ENCODE assay signal across 17 mouse cellular contexts in the genomic region with DNA sequence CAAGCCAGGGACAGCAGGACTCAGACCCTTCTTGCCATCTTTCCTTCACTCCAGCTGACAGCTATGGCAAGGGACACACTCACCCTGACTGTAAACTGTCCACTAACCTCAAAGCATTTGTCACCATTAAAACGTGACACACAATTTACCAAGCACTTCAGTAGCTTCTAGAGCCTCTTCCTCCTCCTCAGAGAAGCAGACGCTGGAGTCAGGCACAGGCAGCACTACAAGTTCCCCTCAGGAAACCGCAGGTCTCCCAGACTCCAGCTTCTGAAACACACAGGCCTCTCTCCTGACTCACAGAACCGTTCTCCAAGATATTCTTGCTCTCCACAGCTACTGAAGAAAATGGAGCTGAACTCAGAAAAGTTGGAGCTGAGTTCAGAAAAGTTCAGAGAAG. TPM values are rescaled to one million over a fixed set of nuclear protein-coding genes. Genes with fewer than 3 reads are reported as not detected.
DNase-seq lines count a peak whose midpoint lies in the region; ATAC-seq and TF ChIP-seq lines count a peak whose summit lies in the region.
"Had no signal": no experiment of that assay in that cellular context is flagged by ENCODE, and none has a peak within 500 bp of the region (broad histone marks: within the 10 kb centered on the region; RNA-seq: fewer than 3 reads in every experiment).

No protein-coding gene starts in this region.

- TF ChIP-seq POLR2A in bone marrow macrophage, adult 2 months (IDR thresholded peaks at IDR 0.05; ENCODE audit: borderline replicate concordance, low read depth, low read length), result no peak

- no peak for TF ChIP-seq CTCF in bone marrow macrophage, adult 2 months (IDR thresholded peaks at IDR 0.05; ENCODE audit: low read depth, low read length)

- no peak for DNase-seq in liver, embryonic 13.5 days
- DNase-seq in liver, embryonic 11.5 days (ENCODE audit: low spot score), result no peak
- no peak for DNase-seq in urinary bladder, postnatal 10 days (ENCODE audit: low spot score)
- DNase-seq: adrenal gland, postnatal 14 days; cerebellum, adult 11 months; cerebellum, adult 8-10 months; cerebellum, postnatal 25 days; embryo, embryonic 11 days had no signal

- H3K27me3 ChIP-seq in liver, embryonic 13.5 days, result no peaks in the 10 kb centered on the region
- no peaks in the 10 kb centered on the region for H3K27me3 ChIP-seq in liver, embryonic 11.5 days (replicated peaks; ENCODE audit: control insufficient read depth, insufficient read depth, low read length)
- H3K27me3 ChIP-seq in neural tube, embryonic 15.5 days (replicated peaks), result no peaks in the 10 kb centered on the region
- H3K27me3 ChIP-seq: embryonic facial prominence, embryonic 15.5 days; forebrain, embryonic 15.5 days; heart, embryonic 12.5 days; hindbrain, embryonic 15.5 days had no signal

- peaks cover 17% of the 10 kb centered on the region for H3K4me1 ChIP-seq in liver, embryonic 13.5 days (replicated peaks)
- peaks cover 10% of the 10 kb centered on the region for H3K4me1 ChIP-seq in liver, embryonic 11.5 days (replicated peaks; ENCODE audit: control insufficient read depth, insufficient read depth, low read length)
- H3K4me1 ChIP-seq in bone marrow macrophage, adult 2 months (ENCODE audit: control insufficient read depth, insufficient read depth, low read length), result peaks cover 39% of the 10 kb centered on the region
- peaks cover 28% of the 10 kb centered on the region for H3K4me1 ChIP-seq in neural tube, embryonic 15.5 days

- peaks cover 44% of the 10 kb centered on the region for H3K36me3 ChIP-seq in liver, embryonic 13.5 days
- H3K36me3 ChIP-seq in liver, embryonic 11.5 days (ENCODE audit: control insufficient read depth, insufficient read depth, low read length), result peaks cover 3% of the 10 kb centered on the region; the same call in 1 of the 2 replicates
- peaks cover 14% of the 10 kb centered on the region for H3K36me3 ChIP-seq in neural tube, embryonic 15.5 days

- no peak for ATAC-seq in liver, embryonic 13.5 days (ENCODE audit: low read depth)
- no peak for ATAC-seq in liver, embryonic 11.5 days (replicated peaks; ENCODE audit: low FRiP score)
- peak; percentile 64 to 74 for ATAC-seq in hematopoietic stem cell, adult 5-6 weeks (replicated peaks in 1 of 2; ENCODE audit: insufficient read depth in 1 of 2, low FRiP score in 2 of 2, low TSS enrichment in 1 of 2, low read depth in 1 of 2, poor library complexity in 2 of 2, severe bottlenecking in 2 of 2)
- 0 out of 2 replicates have a peak, but pooled peaks have one; percentile 4 for ATAC-seq in megakaryocyte-erythroid progenitor cell, adult 5-6 weeks (replicated peaks; ENCODE audit: low FRiP score, low TSS enrichment, poor library complexity, severe bottlenecking)
- no peak for ATAC-seq in neural tube, embryonic 15.5 days (ENCODE audit: low FRiP score)
- no peak for ATAC-seq in erythroblast, adult 5-6 weeks (replicated peaks; ENCODE audit: low FRiP score, poor library complexity, severe bottlenecking)
- ATAC-seq: forebrain, embryonic 15.5 days had no signal

- no peak overlapping the region for H3K4me2 ChIP-seq in liver, embryonic 13.5 days
- no peak overlapping the region for H3K4me2 ChIP-seq in liver, embryonic 11.5 days
- H3K4me2 ChIP-seq in neural tube, embryonic 15.5 days, result no peak overlapping the region
- H3K4me2 ChIP-seq: embryonic facial prominence, embryonic 15.5 days; forebrain, embryonic 15.5 days; heart, embryonic 12.5 days; hindbrain, embryonic 15.5 days had no signal

- 0 out of 2 replicates have a peak overlapping the region, but pooled peaks have one; percentile 21 for H3K27ac ChIP-seq in liver, embryonic 13.5 days
- no peak overlapping the region for H3K27ac ChIP-seq in liver, embryonic 11.5 days (ENCODE audit: low read depth, low read length)
- H3K27ac ChIP-seq in bone marrow macrophage, adult 2 months (ENCODE audit: insufficient read depth, low read depth, low read length), result 0 out of 2 replicates have a peak overlapping the region, but pooled peaks have one; percentile 7
- H3K27ac ChIP-seq in neural tube, embryonic 15.5 days (replicated peaks), result no peak overlapping the region
- H3K27ac ChIP-seq: embryonic facial prominence, embryonic 15.5 days; forebrain, embryonic 15.5 days; hindbrain, embryonic 15.5 days had no signal

- no peak overlapping the region for H3K9ac ChIP-seq in liver, embryonic 13.5 days
- no peak overlapping the region for H3K9ac ChIP-seq in liver, embryonic 11.5 days (ENCODE audit: low read depth, low read length)
- H3K9ac ChIP-seq in neural tube, embryonic 15.5 days (replicated peaks), result no peak overlapping the region
- H3K9ac ChIP-seq: embryonic facial prominence, embryonic 15.5 days; forebrain, embryonic 15.5 days; heart, embryonic 12.5 days; hindbrain, embryonic 15.5 days had no signal

- H3K9me3 ChIP-seq in liver, embryonic 13.5 days (replicated peaks), result no peaks in the 10 kb centered on the region
- no peaks in the 10 kb centered on the region for H3K9me3 ChIP-seq in liver, embryonic 11.5 days (ENCODE audit: control insufficient read depth, low read length)
- no peaks in the 10 kb centered on the region for H3K9me3 ChIP-seq in neural tube, embryonic 15.5 days (replicated peaks)
- H3K9me3 ChIP-seq: embryonic facial prominence, embryonic 15.5 days; forebrain, embryonic 15.5 days; heart, embryonic 12.5 days; hindbrain, embryonic 15.5 days had no signal

- no peak overlapping the region for H3K4me3 ChIP-seq in liver, embryonic 13.5 days (replicated peaks)
- no peak overlapping the region for H3K4me3 ChIP-seq in liver, embryonic 11.5 days (ENCODE audit: low read depth, low read length)
- H3K4me3 ChIP-seq in bone marrow macrophage, adult 2 months (ENCODE audit: insufficient read depth, low read length), result no peak overlapping the region
- H3K4me3 ChIP-seq in neural tube, embryonic 15.5 days (replicated peaks), result no peak overlapping the region
- H3K4me3 ChIP-seq: embryonic facial prominence, embryonic 15.5 days; forebrain, embryonic 15.5 days; heart, embryonic 12.5 days; hindbrain, embryonic 15.5 days had no signal

- WGBS in liver, embryonic 13.5 days (ENCODE audit: insufficient replicate concordance), result 26% methylated on average over 4 of the region's 4 CpGs
- 57% methylated on average over 4 of the region's 4 CpGs for WGBS in liver, embryonic 11.5 days
- WGBS in neural tube, embryonic 15.5 days, result 84% methylated on average over 4 of the region's 4 CpGs

RNA-seq across cellular contexts. Expression of gene Taf4, which starts 39.4 kb away (rescaled TPM):
- 2.0 and 2.1 TPM in 2 replicates for polyA plus RNA-seq in liver, embryonic 13.5 days (2015; fragmentation: Nextera tagmentation; extraction: Ambion mirVana)
- polyA plus RNA-seq in liver, embryonic 11.5 days (2014; fragmentation: Nextera tagmentation; extraction: Ambion mirVana), result 4.2 and 4.9 TPM in 2 replicates
- polyA plus RNA-seq in bone marrow macrophage, adult 2 months (2012; ENCODE audit: insufficient read depth, insufficient read length, missing spikeins), result 16.8 and 17.2 TPM in 2 replicates
- 20.1 and 20.9 TPM in 2 replicates for total RNA-seq in hematopoietic stem cell, adult 5-6 weeks (2017)
- 22.1 and 31.5 TPM in 2 replicates for total RNA-seq in megakaryocyte-erythroid progenitor cell, adult 5-6 weeks (2014; fragmentation: Nextera tagmentation)
- total RNA-seq in megakaryocyte-erythroid progenitor cell, adult 5-6 weeks (2017), result 20.1 and 28.4 TPM in 2 replicates
- 3.1 and 3.2 TPM in 2 replicates for polyA plus RNA-seq in neural tube, embryonic 15.5 days (2015; fragmentation: Nextera tagmentation; extraction: Ambion mirVana)
- 11.0 and 12.7 TPM in 2 replicates for total RNA-seq in erythroblast, adult 5-6 weeks (2015; ENCODE audit: low replicate concordance)
- total RNA-seq in erythroblast, adult 5-6 weeks (2017; ENCODE audit: low replicate concordance), result 39.6 and 47.5 TPM in 2 replicates

Comparison
In these comparisons a context has a peak if more than half of its experiments do, and no peak if none do; other contexts are left out.
1. H3K27ac ChIP-seq: peak in liver, embryonic 13.5 days (single experiment) and bone marrow macrophage, adult 2 months (single experiment); none in liver, embryonic 11.5 days (single experiment) and neural tube, embryonic 15.5 days (single experiment).
2. ATAC-seq: peak in hematopoietic stem cell, adult 5-6 weeks (2 of 2) and megakaryocyte-erythroid progenitor cell, adult 5-6 weeks (single experiment); none in liver, embryonic 13.5 days (single experiment), liver, embryonic 11.5 days (single experiment), neural tube, embryonic 15.5 days (single experiment) and erythroblast, adult 5-6 weeks (single experiment).